Mouse (Mus musculus): Measurements from ENCODE around the gene Cnpy4. TPM values are rescaled to one million over a fixed set of nuclear protein-coding genes. Genes with fewer than 3 reads are reported as not detected.
A peak's percentile ranks its signal among the peaks of the same experiment; 100 is the strongest.

Gene Cnpy4
- 50.7 and 52.2 TPM in 2 replicates for polyA plus RNA-seq (2016; fragmentation: Nextera tagmentation; extraction: Ambion mirVana)

GRCm38 (mm10) chr5:138186950-138187638, at the start of gene Cnpy4, which contains the start of gene Taf6:
Gene Cnpy4 (plus strand): TSS chr5:138187485.
Gene Taf6 (minus strand): TSS chr5:138187451.
- peak; percentile 85 for DNase-seq (ENCODE audit: low spot score)
- no peaks in the 10 kb centered on the region for H3K27me3 ChIP-seq (ENCODE audit: insufficient read depth, poor library complexity, severe bottlenecking)
- under 1% methylated on average over 31 of the region's 31 CpGs for WGBS
- peak within 1 kb of the TSS; percentile 84 for H3K4me3 ChIP-seq
- peaks cover 15% of the 10 kb centered on the region for H3K4me1 ChIP-seq (replicated peaks)
- H3K27ac ChIP-seq, result peak within 1 kb of the TSS; percentile 93
- no peaks in the 10 kb centered on the region for H3K9me3 ChIP-seq
- peaks cover 58% of the 10 kb centered on the region for H3K36me3 ChIP-seq

- Histone ChIP-seq H3K27me3 (ENCODE audit: insufficient read depth, poor library complexity, severe bottlenecking) (no peaks in the 10 kb centered on the region), H3K9me3 (no peaks in the 10 kb centered on the region), H3K4me3 (no peak overlapping the region), H3K27ac (no peak overlapping the region), H3K4me1 (replicated peaks) (no peaks in the 10 kb centered on the region), H3K36me3 (peaks cover 49% of the 10 kb centered on the region)
- no peak for DNase-seq (ENCODE audit: low spot score)
- 61% methylated on average over 8 of the region's 8 CpGs for WGBS
These were observed 49.2 kb upstream of the Cnpy4 start for GRCm38 (mm10) chr5:138137935-138138549.

- Histone ChIP-seq H3K9me3 (no peaks in the 10 kb centered on the region), H3K4me1 (replicated peaks) (no peaks in the 10 kb centered on the region), H3K4me3 (no peak overlapping the region), H3K27me3 (ENCODE audit: insufficient read depth, poor library complexity, severe bottlenecking) (no peaks in the 10 kb centered on the region), H3K36me3 (peaks cover 49% of the 10 kb centered on the region), H3K27ac (no peak overlapping the region)
- WGBS, result 77% methylated on average over 4 of the region's 4 CpGs
- no peak for DNase-seq (ENCODE audit: low spot score)
These were observed 48.7 kb upstream of the Cnpy4 start for GRCm38 (mm10) chr5:138138585-138138984.

GRCm38 (mm10) chr5:138154390-138154789, 32.9 kb upstream of the Cnpy4 start:
- H3K4me1 ChIP-seq (replicated peaks), result peaks cover 11% of the 10 kb centered on the region; the same call in 1 of the 2 replicates
- DNase-seq (ENCODE audit: low spot score), result no peak
- peaks cover 35% of the 10 kb centered on the region for H3K36me3 ChIP-seq
- WGBS, result 87% methylated on average over 3 of the region's 3 CpGs
- no peaks in the 10 kb centered on the region for H3K9me3 ChIP-seq
- peak overlapping the region; percentile 99 for H3K27ac ChIP-seq
- no peaks in the 10 kb centered on the region for H3K27me3 ChIP-seq (ENCODE audit: insufficient read depth, poor library complexity, severe bottlenecking)
- H3K4me3 ChIP-seq, result peak overlapping the region; percentile 89

- peak within 1 kb of the TSS; percentile 89 for H3K4me3 ChIP-seq
- H3K27ac ChIP-seq, result peak within 1 kb of the TSS; percentile 99
- H3K27me3 ChIP-seq (ENCODE audit: insufficient read depth, poor library complexity, severe bottlenecking), result no peaks in the 10 kb centered on the region
- peaks cover 29% of the 10 kb centered on the region for H3K36me3 ChIP-seq
- no peaks in the 10 kb centered on the region for H3K9me3 ChIP-seq
- DNase-seq (ENCODE audit: low spot score), result peak; percentile 91
- under 1% methylated on average over 31 of the region's 31 CpGs for WGBS
- H3K4me1 ChIP-seq (replicated peaks), result peaks cover 14% of the 10 kb centered on the region
These were observed 31.8 kb upstream of the Cnpy4 start, which contains the start of gene Zfp113 for GRCm38 (mm10) chr5:138155443-138155976. Gene Zfp113 (minus strand): TSS chr5:138155744.

- H3K27me3 ChIP-seq (ENCODE audit: insufficient read depth, poor library complexity, severe bottlenecking), result no peaks in the 10 kb centered on the region
- H3K4me3 ChIP-seq, result peak overlapping the region; percentile 82
- DNase-seq (ENCODE audit: low spot score), result no peak
- H3K9me3 ChIP-seq, result no peaks in the 10 kb centered on the region
- peaks cover 34% of the 10 kb centered on the region for H3K36me3 ChIP-seq
- H3K27ac ChIP-seq, result peak overlapping the region; percentile 89
- peaks cover 24% of the 10 kb centered on the region for H3K4me1 ChIP-seq (replicated peaks)
- WGBS, result 72% methylated on average over 7 of the region's 7 CpGs
These were observed 27.0 kb upstream of the Cnpy4 start for GRCm38 (mm10) chr5:138160224-138160762.

GRCm38 (mm10) chr5:138160842-138161665, 26.2 kb upstream of the Cnpy4 start, which contains the start of gene Cops6:
Gene Cops6 (plus strand): TSS chr5:138161071.
- WGBS, result 1% methylated on average over 42 of the region's 42 CpGs
- DNase-seq (ENCODE audit: low spot score), result peak; percentile 94
- peak within 1 kb of the TSS; percentile 89 for H3K27ac ChIP-seq
- H3K36me3 ChIP-seq, result peaks cover 42% of the 10 kb centered on the region
- H3K27me3 ChIP-seq (ENCODE audit: insufficient read depth, poor library complexity, severe bottlenecking), result no peaks in the 10 kb centered on the region
- no peaks in the 10 kb centered on the region for H3K9me3 ChIP-seq
- H3K4me3 ChIP-seq, result peak within 1 kb of the TSS; percentile 82
- H3K4me1 ChIP-seq (replicated peaks), result peaks cover 30% of the 10 kb centered on the region

GRCm38 (mm10) chr5:138163046-138163445, 24.2 kb upstream of the Cnpy4 start:
- DNase-seq (ENCODE audit: low spot score), result no peak
- H3K27me3 ChIP-seq (ENCODE audit: insufficient read depth, poor library complexity, severe bottlenecking), result no peaks in the 10 kb centered on the region
- H3K36me3 ChIP-seq, result peaks cover 61% of the 10 kb centered on the region
- H3K9me3 ChIP-seq, result no peaks in the 10 kb centered on the region
- 80% methylated on average over 6 of the region's 6 CpGs for WGBS
- H3K4me1 ChIP-seq (replicated peaks), result peaks cover 30% of the 10 kb centered on the region
- H3K27ac ChIP-seq, result no peak overlapping the region
- peak overlapping the region; percentile 82; the same call in 1 of the 2 replicates for H3K4me3 ChIP-seq

GRCm38 (mm10) chr5:138163610-138164009, 23.7 kb upstream of the Cnpy4 start:
- no peak overlapping the region for H3K27ac ChIP-seq
- peaks cover 67% of the 10 kb centered on the region for H3K36me3 ChIP-seq
- H3K9me3 ChIP-seq, result no peaks in the 10 kb centered on the region
- H3K4me1 ChIP-seq (replicated peaks), result peaks cover 30% of the 10 kb centered on the region
- no peaks in the 10 kb centered on the region for H3K27me3 ChIP-seq (ENCODE audit: insufficient read depth, poor library complexity, severe bottlenecking)
- peak overlapping the region; percentile 82; the same call in 1 of the 2 replicates for H3K4me3 ChIP-seq
- DNase-seq (ENCODE audit: low spot score), result no peak
- WGBS, result 79% methylated on average over 10 of the region's 10 CpGs

GRCm38 (mm10) chr5:138165594-138165993, 21.7 kb upstream of the Cnpy4 start:
- H3K4me3 ChIP-seq, result no peak overlapping the region; the same call in 1 of the 2 replicates
- no peaks in the 10 kb centered on the region for H3K27me3 ChIP-seq (ENCODE audit: insufficient read depth, poor library complexity, severe bottlenecking)
- no peak for DNase-seq (ENCODE audit: low spot score)
- WGBS, result 80% methylated on average over 8 of the region's 8 CpGs
- peaks cover 37% of the 10 kb centered on the region for H3K4me1 ChIP-seq (replicated peaks)
- H3K27ac ChIP-seq, result no peak overlapping the region
- peaks cover 83% of the 10 kb centered on the region for H3K36me3 ChIP-seq
- H3K9me3 ChIP-seq, result no peaks in the 10 kb centered on the region

- H3K4me3 ChIP-seq, result peak overlapping the region; percentile 86
- peak overlapping the region; percentile 97 for H3K27ac ChIP-seq
- H3K9me3 ChIP-seq, result no peaks in the 10 kb centered on the region
- no peaks in the 10 kb centered on the region for H3K27me3 ChIP-seq (ENCODE audit: insufficient read depth, poor library complexity, severe bottlenecking)
- H3K4me1 ChIP-seq (replicated peaks), result peaks cover 34% of the 10 kb centered on the region
- DNase-seq (ENCODE audit: low spot score), result peak; percentile 97
- H3K36me3 ChIP-seq, result peaks cover 70% of the 10 kb centered on the region
- WGBS, result under 1% methylated on average over 47 of the region's 47 CpGs
These were observed 16.2 kb upstream of the Cnpy4 start for GRCm38 (mm10) chr5:138170936-138171561.

Measured in hindbrain, embryonic 10.5 days (tissue).